Mouse (Mus musculus) activated CD4-positive, CD25-positive, alpha-beta regulatory T cell, adult 9 weeks (primary cell): ENCODE measurements around the gene Nmrk1. TPM values are rescaled to one million over a fixed set of nuclear protein-coding genes. Genes with fewer than 3 reads are reported as not detected.

Experiments
- polyA plus RNA-seq: library from polyadenylated mRNA; unstranded; fragments of 100-300 nt; shearing (Covaris generic); gene quantifications from one replicate; pipeline ENCODE4 v1.2.1, GENCODE M21; 2017

Gene Nmrk1
- polyA plus RNA-seq: 11.2 TPM

GRCm38 (mm10) chr19:18631644-18632219 lies at the start of gene Nmrk1, which contains the start of gene Ostf1:
TSS of gene Nmrk1 (plus strand) at chr19:18631950.
TSS of gene Ostf1 (minus strand) at chr19:18631823.

GRCm38 (mm10) chr19:18670608-18671007 lies 38.9 kb downstream of the Nmrk1 start, which contains the start of gene Carnmt1:
TSS of gene Carnmt1 (plus strand) at chr19:18670764.

Other genes with a start within 250 kb of the Nmrk1 start
- gene Ostf1, start 127 bp upstream of the Nmrk1 start, polyA plus RNA-seq: 108 TPM
- gene Carnmt1, start 38.8 kb downstream of the Nmrk1 start, polyA plus RNA-seq: 1.7 TPM
- gene D030056L22Rik, start 81.2 kb downstream of the Nmrk1 start, polyA plus RNA-seq: 4.9 TPM
- 0.51 TPM for gene Trpm6, start 118.0 kb downstream of the Nmrk1 start, polyA plus RNA-seq